Mouse (Mus musculus) adrenal gland, adult (tissue): Measurements from ENCODE around the gene Sv2a.
"Not testable (repeated sequence)": the region's sequence is repeated elsewhere in the genome, so short reads cannot be mapped to it uniquely, and the experiment has no call there.

ENCODE experiments used
- DNase-seq, 2 experiments: peaks; one replicate each; pipeline ENCODE4 v3.0.0; 2022 to 2023; ENCODE audit warnings: low spot score in 1 of 2; ENCODE audit not compliant: inconsistent age in 2 of 2

Sv2a gene

DNA sequence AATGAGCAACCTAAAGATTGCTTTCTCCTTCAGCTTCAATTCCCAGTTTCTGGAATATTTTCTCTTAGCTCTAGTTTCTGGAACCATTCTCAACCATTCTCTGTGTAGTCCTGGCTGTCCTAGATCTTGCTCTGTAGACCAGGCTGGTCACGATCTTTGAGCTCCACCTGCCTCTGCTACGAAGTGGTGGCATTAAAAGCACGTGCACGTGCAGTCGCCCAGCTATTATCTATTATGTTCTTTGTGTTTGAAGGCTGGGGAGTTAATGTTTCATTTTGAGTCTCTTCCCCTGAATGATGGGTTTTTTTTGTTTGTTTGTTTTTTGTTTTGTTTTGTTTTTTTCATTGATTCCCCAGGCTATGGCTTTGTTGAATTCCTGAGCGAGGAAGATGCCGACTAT, 7.8 kb upstream of the Sv2a start:
- DNase-seq: no peak

DNA sequence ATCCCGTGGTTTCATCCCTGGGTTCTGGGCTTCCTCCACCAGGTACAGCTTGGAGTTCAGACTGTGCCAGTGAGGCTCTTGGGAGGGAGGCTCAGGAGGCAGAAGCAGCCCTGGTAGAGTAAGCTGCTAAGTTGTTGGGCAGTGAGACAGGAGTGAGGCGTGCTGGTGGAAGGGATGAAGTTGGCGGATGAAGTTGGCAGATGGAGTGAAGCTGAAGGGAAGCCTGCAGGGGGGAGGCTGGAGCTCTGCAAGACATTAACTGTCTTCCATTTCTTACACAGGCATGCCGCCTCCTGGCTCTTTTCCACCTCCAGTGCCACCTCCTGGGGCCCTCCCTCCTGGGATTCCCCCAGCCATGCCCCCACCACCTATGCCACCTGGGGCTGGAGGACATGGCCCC, 6.9 kb upstream of the Sv2a start:
- DNase-seq: peak in 1 of 2 experiments; percentile 40

- no peak for DNase-seq
Observed at GRCm38 (mm10) chr3:96175251-96175650, 5.7 kb upstream of the Sv2a start.

DNA sequence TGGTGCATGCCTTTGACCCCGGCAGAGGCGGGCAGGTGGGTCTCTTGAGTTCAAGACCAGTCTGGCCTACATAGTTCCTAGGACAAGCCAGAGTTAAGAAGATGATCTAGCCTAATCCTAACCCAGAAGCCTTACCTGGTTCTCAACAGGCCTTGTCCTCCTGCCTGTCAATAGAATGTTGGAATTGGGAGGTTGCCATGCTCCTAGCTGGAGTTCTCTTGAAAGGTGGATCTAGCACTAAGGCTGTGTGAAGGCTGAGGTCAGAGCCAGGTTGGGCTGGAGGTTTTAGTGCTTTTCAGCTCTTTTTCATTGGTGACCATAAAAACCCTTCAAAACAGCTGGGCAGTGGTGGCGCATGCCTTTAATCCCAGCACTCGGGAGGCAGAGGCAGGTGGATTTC, 2.5 kb upstream of the Sv2a start:
- DNase-seq: no peak

DNA sequence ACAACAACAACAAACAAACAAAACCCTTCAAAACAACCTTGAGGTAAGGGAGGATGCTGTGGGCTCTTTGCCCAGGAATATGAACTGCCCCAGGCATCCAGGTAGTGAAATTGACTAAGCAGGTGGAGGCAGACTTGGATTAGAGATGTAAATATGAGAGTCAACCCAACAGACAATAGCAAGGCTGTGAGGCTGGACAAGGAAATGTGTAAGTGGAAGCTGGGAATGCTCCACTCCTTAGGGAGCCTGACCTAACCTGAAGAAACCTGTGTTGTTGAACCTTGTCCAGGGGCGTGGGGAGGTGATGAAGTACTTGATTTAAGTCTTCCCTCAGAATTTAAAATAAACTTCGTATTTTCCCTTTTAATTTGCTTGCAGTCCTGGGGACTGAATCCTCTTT, 2.0 kb upstream of the Sv2a start:
- DNase-seq: no peak

GRCm38 (mm10) chr3:96179531-96179930, 1.4 kb upstream of the Sv2a start:
- peak; percentile 35 to 73 for DNase-seq

DNA sequence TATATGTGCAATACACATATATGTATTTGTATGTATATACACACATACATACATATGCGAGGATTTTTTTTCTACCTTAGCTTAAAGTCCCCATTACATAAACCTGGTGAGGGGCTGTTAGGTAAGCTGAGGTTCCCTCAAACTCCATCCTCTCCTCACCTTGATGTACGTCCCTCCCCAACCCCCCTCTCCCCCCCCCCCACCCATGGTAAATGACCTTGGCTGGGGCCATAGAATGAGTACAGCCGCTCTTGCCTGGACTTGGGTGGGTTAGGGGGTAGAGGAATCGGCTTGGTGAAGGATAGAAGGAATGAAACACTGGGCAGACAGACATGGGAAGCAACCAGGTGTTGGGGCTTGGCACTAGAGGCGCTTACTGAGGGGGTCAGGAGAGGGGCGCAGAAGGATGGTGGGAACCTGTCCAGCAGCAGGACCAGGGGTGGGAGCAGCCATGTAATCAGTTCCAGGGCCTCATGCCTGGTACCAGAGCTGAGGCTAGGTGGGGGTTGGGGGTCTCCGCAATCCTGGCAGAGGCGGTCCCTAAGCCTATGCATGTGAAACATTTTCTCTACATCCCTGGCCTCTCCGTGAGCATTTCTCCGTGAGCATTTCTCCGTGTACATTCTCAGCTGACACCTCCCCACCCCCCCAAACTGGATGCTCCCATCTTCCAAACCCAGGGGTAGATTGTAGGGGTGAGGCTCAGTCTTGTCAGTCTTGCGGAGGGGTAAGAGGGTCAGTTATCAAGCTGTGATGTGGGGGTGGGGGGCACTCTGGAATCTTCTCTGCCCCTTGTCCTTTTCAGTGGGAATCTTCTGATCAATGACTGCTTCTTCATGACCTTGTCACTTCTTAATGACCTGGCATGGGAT, 795 bp downstream of the Sv2a start:
- DNase-seq: no peak

- no peak for DNase-seq
Observed at GRCm38 (mm10) chr3:96182382-96182776, 1.4 kb downstream of the Sv2a start.

- DNase-seq: no peak
Observed at GRCm38 (mm10) chr3:96192977-96193376, 12.0 kb downstream of the Sv2a start.

DNA sequence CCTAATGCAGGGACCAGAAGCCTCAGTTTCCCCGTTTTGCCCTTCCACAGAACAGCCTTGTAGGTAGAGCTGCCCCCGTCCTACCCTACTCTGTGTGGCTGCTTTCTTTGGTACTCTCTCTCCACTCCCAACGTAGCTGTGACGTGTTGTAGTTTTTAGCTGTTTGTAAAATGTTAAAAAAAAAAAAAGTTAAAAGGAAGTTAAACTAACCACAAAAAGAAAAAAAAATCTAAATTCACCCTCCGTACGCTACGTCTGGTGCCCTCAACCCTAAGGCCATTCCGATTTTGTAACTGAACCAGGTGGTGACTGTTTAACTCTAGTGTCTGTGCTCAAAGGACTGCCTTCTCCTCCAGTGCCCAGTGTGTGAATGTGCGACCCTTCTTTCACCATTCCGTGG, 14.0 kb downstream of the Sv2a start:
- DNase-seq: no peak

- no peak for DNase-seq
Observed at GRCm38 (mm10) chr3:96195616-96196313, 14.8 kb downstream of the Sv2a start.

- no peak for DNase-seq
Observed at GRCm38 (mm10) chr3:96196437-96197128, 15.6 kb downstream of the Sv2a start.

GRCm38 (mm10) chr3:96197129-96197749, 16.3 kb downstream of the Sv2a start:
- DNase-seq: peak; percentile 92 to 97

DNA sequence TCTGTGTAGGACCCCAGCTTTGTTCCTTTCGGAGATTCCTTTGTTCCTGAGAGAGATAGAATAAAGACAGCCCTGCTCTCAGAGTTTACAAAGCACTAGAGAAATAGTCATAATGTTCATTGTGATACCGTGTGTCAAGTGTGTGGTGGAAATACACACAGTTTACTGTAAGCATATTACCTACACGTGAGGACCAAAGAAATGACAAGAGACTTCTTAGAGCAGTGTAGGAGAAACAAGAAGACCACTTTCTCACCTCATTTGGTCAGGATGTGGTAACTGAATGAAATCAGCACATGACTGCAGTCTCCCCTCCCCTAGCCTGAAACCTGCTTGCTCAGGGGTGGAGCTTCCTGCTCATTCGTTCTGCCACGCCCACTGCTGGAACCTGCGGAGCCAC, 17.2 kb downstream of the Sv2a start:
- peak in 1 of 2 experiments; percentile 55 for DNase-seq

GRCm38 (mm10) chr3:96198601-96199251, 17.8 kb downstream of the Sv2a start:
- not testable (repeated sequence) for DNase-seq

- DNase-seq: no peak
Observed at GRCm38 (mm10) chr3:96199731-96200130, 18.8 kb downstream of the Sv2a start.

DNA sequence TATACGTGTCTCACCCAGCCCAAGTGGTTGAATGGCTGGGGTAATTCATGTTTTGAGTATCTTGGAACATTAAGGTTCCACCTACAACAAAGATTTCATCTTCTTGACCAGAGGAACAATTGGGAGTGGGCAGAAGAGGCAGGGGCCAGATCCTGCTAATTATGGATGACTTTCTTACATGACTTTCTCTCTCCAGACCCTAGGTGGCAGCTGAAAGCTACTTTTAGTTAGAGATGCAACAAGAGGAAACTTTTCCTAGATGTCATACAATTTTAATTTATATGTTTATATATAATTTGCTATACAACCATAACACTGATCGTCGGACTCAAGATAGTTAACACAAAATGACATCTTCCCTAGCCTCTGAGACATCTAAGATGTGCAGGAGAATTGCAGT, 26.9 kb downstream of the Sv2a start:
- peak in 1 of 2 experiments; percentile 53 for DNase-seq

DNA sequence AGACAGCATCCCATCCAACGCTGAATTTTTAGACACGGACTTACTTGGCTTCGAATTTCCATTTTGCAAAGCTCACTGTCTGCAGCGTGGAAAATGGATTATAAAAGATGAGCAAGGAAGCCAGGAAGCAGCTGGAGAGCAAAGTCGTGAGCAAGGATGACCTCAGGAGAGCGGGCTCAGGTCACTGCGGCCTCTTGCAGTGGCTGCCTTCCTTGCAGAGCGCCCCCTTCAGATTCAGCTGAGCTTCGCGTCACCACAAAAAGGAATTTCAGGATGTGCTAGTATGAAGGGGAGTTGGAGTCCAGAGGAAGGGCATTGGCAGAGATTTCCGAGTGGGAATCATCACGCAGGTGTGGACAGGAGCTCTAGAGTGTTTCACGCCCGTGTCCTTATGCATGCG, 28.3 kb downstream of the Sv2a start:
- peak; percentile 44 to 76 for DNase-seq

GRCm38 (mm10) chr3:96219191-96219641, 38.3 kb downstream of the Sv2a start:
- DNase-seq: peak in 1 of 2 experiments; percentile 85

DNA sequence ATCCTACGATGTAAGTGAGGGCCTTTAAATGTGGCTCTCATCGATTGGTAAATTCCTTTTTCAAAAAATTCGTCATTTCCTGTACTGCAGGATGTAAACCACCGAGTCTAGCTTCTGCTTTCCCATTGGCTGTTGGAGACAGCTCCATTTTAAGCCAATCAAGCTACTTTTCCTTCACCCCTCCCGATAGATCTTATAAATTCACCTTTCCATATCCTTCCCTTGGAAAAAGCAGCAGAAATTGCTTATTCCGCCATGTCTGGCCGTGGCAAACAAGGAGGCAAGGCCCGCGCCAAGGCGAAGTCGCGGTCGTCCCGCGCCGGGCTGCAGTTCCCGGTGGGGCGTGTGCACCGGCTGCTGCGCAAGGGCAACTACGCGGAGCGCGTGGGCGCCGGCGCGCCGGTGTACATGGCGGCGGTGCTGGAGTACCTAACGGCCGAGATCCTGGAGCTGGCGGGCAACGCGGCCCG, 38.7 kb downstream of the Sv2a start, which contains the start of the genes Bola1 and Hist2h2ab:
Gene Bola1 (minus strand): TSS at position 49 of the 470 bp plus-strand sequence.
Gene Hist2h2ab (plus strand): TSS at position 205 of the 470 bp plus-strand sequence.
- DNase-seq: peak; percentile 84 to 95
